Comparison of ENCODE assay signal across 8 mouse cellular contexts in the genomic region with DNA sequence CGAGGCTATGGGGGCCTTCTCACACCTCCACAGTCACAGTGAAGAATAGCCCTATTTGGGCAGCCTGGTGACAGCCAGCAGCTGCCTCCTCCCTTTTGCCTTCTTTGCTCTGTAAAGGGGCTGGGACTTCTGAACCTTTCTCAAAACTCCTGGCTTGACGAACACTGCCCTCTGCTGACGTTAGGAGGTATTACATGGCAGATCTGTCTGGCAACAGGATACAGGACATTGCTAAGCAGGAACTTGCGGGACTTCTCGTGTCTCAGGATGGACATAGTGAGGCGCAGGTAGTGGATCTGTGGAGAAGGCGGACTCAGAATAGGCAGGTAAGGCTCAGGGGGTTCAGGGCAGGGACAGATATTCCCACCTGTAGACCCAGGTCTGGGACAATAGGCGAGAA. TPM values are rescaled to one million over a fixed set of nuclear protein-coding genes. Genes with fewer than 3 reads are reported as not detected.
A peak's percentile ranks its signal among the peaks of the same experiment; 100 is the strongest.
DNase-seq lines count a peak whose midpoint lies in the region; ATAC-seq and TF ChIP-seq lines count a peak whose summit lies in the region.

No protein-coding gene starts in this region.

- no peaks in the 10 kb centered on the region for H3K27me3 ChIP-seq in limb, embryonic 14.5 days (ENCODE audit: control insufficient read depth, insufficient read depth, low read length)
- H3K27me3 ChIP-seq in midbrain, postnatal 0 days (ENCODE audit: insufficient read depth, low read length), result no peaks in the 10 kb centered on the region

- peaks cover 45% of the 10 kb centered on the region for H3K36me3 ChIP-seq in limb, embryonic 14.5 days (ENCODE audit: control insufficient read depth, insufficient read depth, low read length)
- peaks cover 56% of the 10 kb centered on the region for H3K36me3 ChIP-seq in midbrain, postnatal 0 days (ENCODE audit: insufficient read depth, low read length)

- H3K4me1 ChIP-seq in limb, embryonic 14.5 days (ENCODE audit: control insufficient read depth, insufficient read depth, low read length), result no peaks in the 10 kb centered on the region
- H3K4me1 ChIP-seq in midbrain, postnatal 0 days (ENCODE audit: insufficient read depth, low read length), result no peaks in the 10 kb centered on the region

- no peak overlapping the region for H3K4me3 ChIP-seq in limb, embryonic 14.5 days (replicated peaks; ENCODE audit: low read length)
- H3K4me3 ChIP-seq in midbrain, postnatal 0 days (ENCODE audit: low read depth, low read length), result no peak overlapping the region

- no peaks in the 10 kb centered on the region for H3K9me3 ChIP-seq in limb, embryonic 14.5 days (ENCODE audit: control insufficient read depth, low read length)
- H3K9me3 ChIP-seq in midbrain, postnatal 0 days (ENCODE audit: low read length), result no peaks in the 10 kb centered on the region

- H3K9ac ChIP-seq in limb, embryonic 14.5 days (ENCODE audit: low read depth, low read length, severe bottlenecking), result no peak overlapping the region
- no peak overlapping the region for H3K9ac ChIP-seq in midbrain, postnatal 0 days (replicated peaks; ENCODE audit: low read length, poor library complexity, severe bottlenecking)

- no peak overlapping the region for H3K27ac ChIP-seq in limb, embryonic 14.5 days (replicated peaks; ENCODE audit: low read depth, low read length)
- H3K27ac ChIP-seq in midbrain, postnatal 0 days (ENCODE audit: low read depth, low read length), result no peak overlapping the region

- H3K4me2 ChIP-seq in limb, embryonic 14.5 days (replicated peaks; ENCODE audit: low read depth, low read length, severe bottlenecking), result no peak overlapping the region
- H3K4me2 ChIP-seq in midbrain, postnatal 0 days (ENCODE audit: low read depth, low read length, poor library complexity, severe bottlenecking), result no peak overlapping the region

- TF ChIP-seq POLR2A in limb, embryonic 14.5 days (IDR thresholded peaks at IDR 0.05; ENCODE audit: borderline replicate concordance, extremely low read depth, insufficient read depth, insufficient read length), result 0 out of 2 replicates have a peak, but pooled peaks have one; percentile 21

- no peak for ATAC-seq in cerebellum, adult (ENCODE audit: insufficient number of reproducible peaks, low FRiP score, low TSS enrichment)
- peak; percentile 50 for ATAC-seq in limb, embryonic 14.5 days (ENCODE audit: low FRiP score, low read depth)
- peak; percentile 11; the same call in 1 of the 2 replicates for ATAC-seq in midbrain, postnatal 0 days (ENCODE audit: low FRiP score)

- TF ChIP-seq CTCF in midbrain, postnatal 0 days (IDR thresholded peaks at IDR 0.05), result peak; percentile 97

- WGBS in limb, embryonic 14.5 days, result 19% methylated on average over 8 of the region's 8 CpGs
- WGBS in midbrain, postnatal 0 days, result 17% methylated on average over 8 of the region's 8 CpGs

- DNase-seq in cerebellum, adult 11 months, result peak; percentile 87
- peak; percentile 83 for DNase-seq in embryo, embryonic 11.5 days (ENCODE audit: low read depth, low spot score)
- DNase-seq in heart, adult 18-20 months, result peak; percentile 86 to 94
- DNase-seq in kidney, adult 9 months, result peak; percentile 90
- peak; percentile 76 for DNase-seq in limb, embryonic 14.5 days (ENCODE audit: low spot score)
- peak; percentile 82 for DNase-seq in midbrain, postnatal 0 days (ENCODE audit: low spot score)
- DNase-seq in spleen, postnatal 10 days (ENCODE audit: low spot score in 2 of 2), result peak; percentile 84 to 89

RNA-seq across cellular contexts. Expression of a gene that starts 12.3 kb away (rescaled TPM):
- total RNA-seq in heart, adult 18-20 months (2021), result under 1 TPM in 1 of 2 experiments, not detected in 1; 0.36 TPM
- 0.93 and 1.1 TPM in 2 replicates for polyA plus RNA-seq in limb, embryonic 14.5 days (2012; rRNA removed)
- polyA plus RNA-seq in limb, embryonic 14.5 days (2014; fragmentation: Nextera tagmentation; extraction: Ambion mirVana), result 1.3 and 1.6 TPM in 2 replicates
- 0.14 TPM in 1 of 2 replicates, not detected in the other for total RNA-seq in midbrain, postnatal 0 days (2014; rRNA removed)
- polyA plus RNA-seq in midbrain, postnatal 0 days (2015; fragmentation: Nextera tagmentation; extraction: Ambion mirVana), result not detected in 2 replicates

RNA-seq across cellular contexts. Expression of a gene that starts 14.9 kb away (rescaled TPM):
- 1 to 10 TPM; 1.4 to 1.8 TPM for total RNA-seq in heart, adult 18-20 months (2021)
- 5.0 and 6.8 TPM in 2 replicates for polyA plus RNA-seq in limb, embryonic 14.5 days (2012; rRNA removed)
- polyA plus RNA-seq in limb, embryonic 14.5 days (2014; fragmentation: Nextera tagmentation; extraction: Ambion mirVana), result 4.7 and 4.8 TPM in 2 replicates
- 2.5 and 3.7 TPM in 2 replicates for total RNA-seq in midbrain, postnatal 0 days (2014; rRNA removed)
- polyA plus RNA-seq in midbrain, postnatal 0 days (2015; fragmentation: Nextera tagmentation; extraction: Ambion mirVana), result 1.4 and 1.6 TPM in 2 replicates

RNA-seq across cellular contexts. Expression of a gene that starts 15.2 kb away (rescaled TPM):
- 10 to 100 TPM; 83.4 to 86.8 TPM for total RNA-seq in heart, adult 18-20 months (2021)
- 67.9 and 89.0 TPM in 2 replicates for polyA plus RNA-seq in limb, embryonic 14.5 days (2012; rRNA removed)
- polyA plus RNA-seq in limb, embryonic 14.5 days (2014; fragmentation: Nextera tagmentation; extraction: Ambion mirVana), result 32.4 and 33.0 TPM in 2 replicates
- total RNA-seq in midbrain, postnatal 0 days (2014; rRNA removed), result 46.3 and 60.6 TPM in 2 replicates
- polyA plus RNA-seq in midbrain, postnatal 0 days (2015; fragmentation: Nextera tagmentation; extraction: Ambion mirVana), result 44.1 and 49.1 TPM in 2 replicates

RNA-seq across cellular contexts. Expression of a gene that starts 18.9 kb away (rescaled TPM):
- total RNA-seq in heart, adult 18-20 months (2021), result 10 to 100 TPM; 10.5 to 10.6 TPM
- polyA plus RNA-seq in limb, embryonic 14.5 days (2012; rRNA removed), result 30.4 and 32.1 TPM in 2 replicates
- 37.4 and 41.3 TPM in 2 replicates for polyA plus RNA-seq in limb, embryonic 14.5 days (2014; fragmentation: Nextera tagmentation; extraction: Ambion mirVana)
- 13.4 and 18.7 TPM in 2 replicates for total RNA-seq in midbrain, postnatal 0 days (2014; rRNA removed)
- 14.9 and 17.8 TPM in 2 replicates for polyA plus RNA-seq in midbrain, postnatal 0 days (2015; fragmentation: Nextera tagmentation; extraction: Ambion mirVana)

RNA-seq across cellular contexts. Expression of a gene that starts 26.5 kb away (rescaled TPM):
- 10 to 100 TPM; 37.4 to 48.3 TPM for total RNA-seq in heart, adult 18-20 months (2021)
- 55.6 and 64.6 TPM in 2 replicates for polyA plus RNA-seq in limb, embryonic 14.5 days (2012; rRNA removed)
- 38.6 and 41.3 TPM in 2 replicates for polyA plus RNA-seq in limb, embryonic 14.5 days (2014; fragmentation: Nextera tagmentation; extraction: Ambion mirVana)
- 32.3 and 45.1 TPM in 2 replicates for total RNA-seq in midbrain, postnatal 0 days (2014; rRNA removed)
- polyA plus RNA-seq in midbrain, postnatal 0 days (2015; fragmentation: Nextera tagmentation; extraction: Ambion mirVana), result 38.3 and 42.7 TPM in 2 replicates
